Mouse (Mus musculus) adrenal gland, postnatal 10 days (tissue): ENCODE measurements at regions not wholly inside any gene's neighbourhood (a gene's known extent, or its start where the extent isn't known, plus 50 kb on each side); places are given as distances from the start of the nearest gene placed in this dataset.
"Not testable (repeated sequence)": the region's sequence is repeated elsewhere in the genome, so short reads cannot be mapped to it uniquely, and the experiment has no call there.

Experiments used
- DNase-seq: peaks from one replicate; pipeline ENCODE4 v3.0.0; 2021; ENCODE audit warnings: mixed read lengths

- DNase-seq: not testable (repeated sequence)
Measured at GRCm38 (mm10) chr8:118209301-118209700, 74.2 kb upstream of the Cdh13 start.

GRCm38 (mm10) chr8:118190866-118191265 is 92.7 kb upstream of the Cdh13 start:
- no peak for DNase-seq

GRCm38 (mm10) chr8:118189226-118189625 is 94.3 kb upstream of the Cdh13 start:
- DNase-seq: no peak

DNA sequence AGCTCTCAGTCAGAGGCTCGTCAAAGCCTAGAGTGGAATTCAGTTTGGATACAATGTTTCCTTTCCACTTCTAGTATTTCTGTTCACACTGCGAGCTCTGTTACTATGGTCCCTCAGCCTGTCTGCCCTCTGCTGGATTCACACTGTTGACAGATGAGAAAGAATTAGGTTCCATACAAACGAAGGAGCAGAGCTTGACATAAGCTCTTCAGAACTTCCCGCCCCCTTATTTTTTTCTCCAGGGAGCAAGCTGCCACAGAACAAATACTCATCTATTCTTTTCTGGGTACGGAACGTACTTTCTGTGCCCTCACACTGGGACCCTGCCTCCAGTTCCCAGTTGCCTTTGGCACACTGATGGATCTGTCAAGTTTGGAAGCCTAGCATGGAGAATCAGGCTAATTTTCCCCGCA is 114.5 kb upstream of the Cdh13 start:
- DNase-seq: no peak

DNA sequence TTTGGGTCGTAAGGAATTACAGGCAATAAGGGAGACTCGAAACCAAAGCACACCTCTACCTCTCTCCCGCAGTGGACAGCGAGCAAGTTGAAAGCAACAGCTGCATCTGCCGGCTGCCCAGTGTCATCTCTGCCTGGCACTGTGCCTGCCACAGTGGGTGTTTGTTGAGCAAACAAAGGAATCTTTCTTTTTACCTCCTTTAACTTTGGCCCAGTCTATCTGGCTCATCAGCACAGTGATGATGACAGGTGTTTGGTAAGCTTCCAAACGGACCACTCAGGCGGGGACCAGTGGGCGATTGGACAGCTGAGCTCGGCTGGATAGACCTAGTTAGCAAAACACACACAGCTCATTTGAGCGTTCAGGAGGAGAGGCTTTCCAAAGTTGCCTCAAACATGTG is 121.4 kb upstream of the Cdh13 start:
- no peak for DNase-seq

DNA sequence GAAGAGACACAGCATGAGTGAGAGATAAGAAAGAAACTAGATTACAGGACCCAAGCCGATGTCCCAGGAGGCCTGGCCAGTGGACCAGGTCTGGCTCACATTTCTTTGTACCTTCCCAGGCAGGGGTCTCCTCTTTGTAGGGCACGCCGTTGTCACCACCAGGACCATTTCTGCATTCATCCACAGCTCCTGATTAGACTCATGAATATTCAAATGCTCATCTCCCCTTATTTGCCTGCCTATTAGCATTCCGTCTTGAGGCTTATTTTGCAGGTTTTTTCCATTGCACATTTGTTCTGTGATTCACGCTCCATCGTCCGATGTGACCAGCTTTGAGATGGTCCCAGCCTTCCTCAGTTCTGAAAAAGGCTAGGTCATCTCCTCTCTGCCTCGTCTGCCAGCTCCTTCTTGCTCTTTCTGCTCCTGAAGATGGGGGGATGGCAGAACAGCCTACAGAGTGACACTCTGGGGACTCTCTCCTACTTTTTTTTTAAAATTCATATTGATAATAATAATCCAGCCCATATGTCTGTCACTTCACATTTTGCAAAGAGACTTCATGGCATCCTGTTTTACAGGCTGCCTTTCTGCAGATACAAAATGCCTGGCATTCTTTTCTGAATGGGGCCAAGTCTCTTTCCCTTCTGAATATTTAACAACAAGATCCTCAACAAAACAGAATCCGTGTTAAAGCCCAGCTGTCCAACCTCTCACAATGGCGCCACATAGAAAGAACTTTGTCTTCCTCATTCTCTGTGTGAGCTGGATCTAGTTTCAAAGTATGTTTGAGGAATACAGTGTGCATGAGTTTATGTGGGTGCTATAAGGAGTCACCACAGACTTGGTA is 136.0 kb upstream of the Cdh13 start:
- DNase-seq: no peak

- no peak for DNase-seq
Measured at GRCm38 (mm10) chr8:118144546-118144945, 139.0 kb upstream of the Cdh13 start.

- DNase-seq: no peak
Measured at GRCm38 (mm10) chr8:118142311-118142710, 141.2 kb upstream of the Cdh13 start.

- DNase-seq: peak; percentile 25
Measured at GRCm38 (mm10) chr8:118139928-118140327, 143.6 kb upstream of the Cdh13 start.

DNA sequence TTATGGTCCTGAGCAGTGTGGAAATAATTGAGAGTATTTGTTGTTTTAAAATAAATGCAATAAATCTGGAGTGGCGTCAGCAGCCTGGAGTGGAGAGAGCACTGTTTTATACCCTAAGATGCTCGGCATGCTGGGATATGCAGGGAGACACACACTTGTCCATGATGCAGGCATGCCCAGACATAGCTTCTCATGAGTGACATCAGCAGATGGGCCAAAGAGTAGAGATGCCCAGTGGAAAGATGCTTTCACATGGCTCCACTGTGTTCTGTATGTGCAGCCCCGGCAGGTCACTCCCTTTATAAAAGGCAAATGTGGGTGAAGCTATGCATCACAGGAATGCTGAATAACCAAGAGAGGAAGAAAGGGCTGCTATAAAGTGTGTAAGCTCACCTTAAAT is 145.7 kb upstream of the Cdh13 start:
- no peak for DNase-seq

GRCm38 (mm10) chr8:118124993-118125392 is 158.5 kb upstream of the Cdh13 start:
- DNase-seq: no peak

- DNase-seq: no peak
Measured at GRCm38 (mm10) chr8:118114253-118114652, 169.3 kb upstream of the Cdh13 start.

- DNase-seq: peak; percentile 4
Measured at GRCm38 (mm10) chr8:118104464-118105050, 179.0 kb upstream of the Cdh13 start.

DNA sequence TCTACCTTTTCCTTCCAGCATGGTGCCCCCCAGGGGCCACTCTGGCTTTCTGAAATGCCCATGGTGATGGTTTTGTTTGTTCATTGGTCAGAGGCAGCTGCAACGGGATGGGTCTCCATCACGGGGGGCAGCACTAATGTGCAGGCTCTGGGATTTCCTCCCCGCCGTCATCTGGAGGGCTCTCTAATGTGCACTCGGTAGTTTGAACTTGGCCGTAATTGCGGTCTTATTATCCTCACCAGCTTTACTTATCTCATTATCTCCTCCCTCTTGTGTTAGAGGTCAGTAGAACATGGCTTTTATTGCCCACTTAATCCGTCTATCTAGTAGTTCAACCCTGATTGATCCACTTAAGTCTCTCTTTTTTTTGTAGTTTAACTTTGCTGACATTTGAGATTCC is 182.2 kb upstream of the Cdh13 start:
- DNase-seq: no peak

GRCm38 (mm10) chr8:118062736-118063135 is 220.8 kb upstream of the Cdh13 start:
- DNase-seq: no peak

DNA sequence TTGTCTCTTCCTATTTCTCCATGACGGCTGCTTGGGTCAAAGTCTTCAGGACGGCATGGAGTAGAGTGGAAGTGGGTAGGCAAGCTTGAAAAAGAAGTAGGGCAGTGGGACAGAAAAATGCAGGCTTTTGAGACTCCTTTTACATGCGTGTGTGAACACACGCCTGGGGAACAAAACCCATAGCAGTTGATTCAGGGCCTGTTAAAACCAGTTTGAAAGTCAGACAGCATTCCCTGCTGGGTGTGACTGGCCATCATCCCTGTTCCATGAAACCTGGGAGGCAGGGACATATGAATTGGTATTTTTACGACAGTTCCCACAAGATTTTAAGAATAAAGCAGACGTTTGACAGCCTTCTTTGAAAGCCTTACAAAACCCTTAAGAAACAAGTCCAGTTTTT is 226.8 kb upstream of the Cdh13 start:
- DNase-seq: no peak

DNA sequence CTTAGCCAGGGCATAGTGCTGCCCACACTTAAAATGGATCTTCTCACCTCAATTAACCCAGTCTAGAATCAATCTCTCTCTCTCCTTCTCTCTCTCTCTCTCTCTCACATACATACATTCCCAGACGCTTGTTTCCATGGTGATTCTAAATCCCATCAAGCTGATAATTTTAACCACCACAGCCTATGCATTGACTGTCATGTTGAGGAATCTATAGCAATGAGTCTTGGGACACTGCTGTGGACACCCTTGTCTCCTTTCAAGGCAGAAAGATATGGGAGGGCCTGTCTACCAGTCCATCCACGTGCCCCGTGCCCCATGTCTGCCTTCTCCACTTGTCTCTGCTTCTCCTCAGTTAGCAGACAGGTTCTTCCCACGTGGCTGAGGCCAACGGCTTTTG is 228.0 kb upstream of the Cdh13 start:
- DNase-seq: no peak

GRCm38 (mm10) chr8:118050386-118050785 is 233.1 kb upstream of the Cdh13 start:
- DNase-seq: no peak

- no peak for DNase-seq
Measured at GRCm38 (mm10) chr8:118042253-118042860, 240.6 kb upstream of the Mphosph6 start.

DNA sequence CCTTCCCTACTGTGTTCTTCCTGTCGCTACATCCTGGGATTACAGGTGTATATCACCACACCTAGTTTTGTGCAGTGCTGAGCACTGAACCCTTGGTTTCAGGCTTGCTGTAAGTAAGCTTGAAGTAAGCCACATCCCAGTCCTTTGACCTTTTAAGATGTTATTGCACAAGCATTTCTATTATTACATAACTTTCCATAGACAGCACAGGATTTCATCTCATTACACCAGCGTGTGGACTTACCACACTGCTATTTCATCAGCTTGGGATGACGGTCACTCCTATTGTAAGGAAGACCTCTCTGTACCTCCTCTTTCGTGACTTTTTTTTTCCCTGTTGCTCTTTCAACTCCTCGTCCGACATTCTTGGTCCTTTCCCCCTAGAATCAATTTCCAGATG is 239.5 kb upstream of the Mphosph6 start:
- no peak for DNase-seq

- DNase-seq: no peak
Measured at GRCm38 (mm10) chr8:118037801-118038200, 236.1 kb upstream of the Mphosph6 start.

DNA sequence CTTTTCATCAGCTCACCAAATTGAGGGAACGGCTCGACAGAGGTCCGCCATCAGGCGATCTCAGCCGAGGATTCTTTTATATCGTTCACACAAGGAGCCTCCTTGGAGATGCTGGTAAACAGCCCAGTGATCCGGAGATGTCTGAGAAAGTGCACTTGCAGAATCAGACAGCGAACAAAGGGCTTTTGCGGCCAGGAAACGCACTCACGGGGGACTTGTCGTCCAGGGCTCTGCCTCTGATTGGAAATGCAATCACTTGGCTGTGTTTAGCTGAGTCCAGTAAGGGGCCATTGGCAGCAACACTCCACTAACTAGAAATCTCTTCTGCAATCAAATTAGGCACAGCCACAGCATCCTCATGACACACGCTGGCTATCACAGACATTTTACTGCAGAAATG is 232.3 kb upstream of the Mphosph6 start:
- DNase-seq: no peak

- no peak for DNase-seq
Measured at GRCm38 (mm10) chr8:118031406-118031805, 229.7 kb upstream of the Mphosph6 start.
